Mouse (Mus musculus) testis, adult 2 months (tissue): Measurements from ENCODE around the gene Bod1. TPM values are rescaled to one million over a fixed set of nuclear protein-coding genes. Genes with fewer than 3 reads are reported as not detected.
A peak's percentile ranks its signal among the peaks of the same experiment; 100 is the strongest.

ENCODE experiments used
- H3K27ac ChIP-seq: fragments of 200-500 bp; 2 replicates; pipeline ENCODE4 v1.5.1; 2012; ENCODE audit warnings: low read depth, low read length; ENCODE audit not compliant: control insufficient read depth, insufficient read depth
- H3K27me3 ChIP-seq: fragments of 200-500 bp; 2 replicates; pipeline ENCODE4 v1.6.1; 2012; ENCODE audit warnings: mild to moderate bottlenecking, low read length, moderate library complexity; ENCODE audit not compliant: control insufficient read depth, insufficient read depth
- H3K36me3 ChIP-seq: fragments of 200-500 bp; 2 replicates; pipeline ENCODE4 v1.6.1; 2012; ENCODE audit warnings: mild to moderate bottlenecking, low read length; ENCODE audit not compliant: control insufficient read depth, insufficient read depth
- H3K4me1 ChIP-seq: fragments of 200-500 bp; 2 replicates; pipeline ENCODE4 v1.6.1; 2012; ENCODE audit warnings: low read length; ENCODE audit not compliant: control insufficient read depth, insufficient read depth
- H3K4me3 ChIP-seq: fragments of 200-500 bp; 2 replicates; pipeline ENCODE4 v1.5.1; 2012; ENCODE audit warnings: low read depth, mild to moderate bottlenecking, low read length, moderate library complexity, mixed read lengths; ENCODE audit not compliant: control insufficient read depth
- CTCF ChIP-seq: fragments of 200-500 bp; IDR thresholded peaks from 2 replicates; pipeline ENCODE4 v1.5.1; 2012; ENCODE audit warnings: low read depth, mild to moderate bottlenecking, inconsistent platforms, low read length, moderate library complexity; ENCODE audit not compliant: control insufficient read depth, insufficient read depth, insufficient replicate concordance
- POLR2A ChIP-seq: fragments of 200-500 bp; IDR thresholded peaks from 2 replicates; pipeline ENCODE4 v1.6.1; 2012; ENCODE audit warnings: low read depth, mild to moderate bottlenecking, inconsistent platforms, low read length, moderate library complexity; ENCODE audit not compliant: control insufficient read depth
- polyA plus RNA-seq: library from polyadenylated mRNA; depleted of rRNA; stranded (reverse); fragments of >200 nt; gene quantifications from 2 replicates; pipeline ENCODE4 v1.2.3, GENCODE M21; 2012

Gene Bod1
- polyA plus RNA-seq, 1 experiment: 89.7 TPM

DNA sequence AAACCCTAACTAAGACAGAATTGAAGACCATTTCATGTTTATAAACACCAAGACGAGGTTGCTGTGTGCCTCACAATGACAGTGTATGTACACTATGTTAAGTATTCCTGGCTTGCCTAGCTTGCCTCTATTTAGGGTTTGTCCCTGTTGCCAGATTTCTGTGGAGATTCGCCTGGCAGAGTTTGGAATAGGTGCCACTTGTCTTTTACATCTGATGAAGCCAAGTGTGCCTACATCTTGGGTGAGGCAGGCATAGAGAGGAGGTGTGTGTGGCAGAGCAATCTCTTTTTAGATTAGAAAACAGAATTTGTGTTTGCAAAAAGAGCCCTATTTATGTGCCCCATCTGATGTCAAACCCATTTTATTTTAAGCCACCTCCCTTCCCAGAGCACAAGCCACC, 12.4 kb upstream of the Bod1 start:
- Histone ChIP-seq H3K27ac (no peak overlapping the region), H3K27me3 (no peaks in the 10 kb centered on the region), H3K4me3 (no peak overlapping the region), H3K4me1 (peaks cover 9% of the 10 kb centered on the region), H3K36me3 (no peaks in the 10 kb centered on the region)
- TF ChIP-seq POLR2A (no peak), CTCF (no peak)

DNA sequence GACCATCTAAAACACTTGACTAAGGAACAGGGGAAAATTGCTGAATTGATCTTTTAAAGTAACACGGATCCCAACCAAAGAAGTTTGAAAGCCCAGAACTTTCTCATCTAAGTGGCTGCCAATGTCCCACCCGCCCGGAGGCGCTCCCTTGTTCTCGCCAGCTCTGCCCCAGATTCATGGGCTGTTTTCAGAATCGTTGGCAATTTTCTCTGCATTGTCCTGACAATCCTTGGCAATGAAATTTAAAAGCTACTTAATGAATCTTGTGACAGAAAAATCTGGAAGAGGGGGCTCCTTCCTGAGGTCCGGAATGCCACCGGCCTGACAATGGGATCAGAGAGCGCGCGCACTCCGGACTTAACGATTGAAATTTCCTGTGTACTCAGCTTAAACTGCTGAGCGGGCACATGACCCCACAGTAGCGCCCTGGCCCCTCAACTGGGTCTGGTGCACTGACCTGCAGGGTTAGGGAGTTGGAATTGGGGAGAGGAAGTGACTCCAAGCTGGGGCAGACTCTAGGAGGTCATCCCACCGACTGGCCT, 8.2 kb upstream of the Bod1 start:
- no peak for TF ChIP-seq POLR2A
- TF ChIP-seq CTCF: no peak
- Histone ChIP-seq H3K27me3 (no peaks in the 10 kb centered on the region), H3K4me1 (peaks cover 9% of the 10 kb centered on the region), H3K4me3 (peak overlapping the region; percentile 55), H3K36me3 (no peaks in the 10 kb centered on the region), H3K27ac (no peak overlapping the region)

DNA sequence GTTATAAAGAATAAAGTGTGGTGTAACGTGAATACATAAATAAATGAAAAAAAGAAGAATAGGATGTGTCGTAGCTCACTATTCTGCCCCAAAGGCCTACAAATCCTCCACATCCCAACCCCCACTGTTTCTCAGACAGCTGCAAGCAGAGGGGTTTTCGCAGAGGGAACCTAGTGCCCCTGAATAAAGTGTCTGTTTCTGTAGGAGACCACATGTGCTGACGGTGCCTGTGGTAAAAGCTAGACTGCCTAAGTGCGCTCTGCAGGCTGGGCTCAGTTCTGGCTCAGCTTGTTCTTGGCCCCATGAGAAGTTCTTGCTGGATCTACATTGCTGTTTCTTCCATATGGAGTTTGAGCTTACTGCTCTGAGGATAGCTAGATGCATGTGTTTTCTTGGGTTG, 5.6 kb upstream of the Bod1 start:
- H3K36me3 ChIP-seq: no peaks in the 10 kb centered on the region
- TF ChIP-seq CTCF (no peak), POLR2A (no peak)
- no peak overlapping the region for H3K4me3 ChIP-seq
- no peaks in the 10 kb centered on the region for H3K27me3 ChIP-seq
- H3K4me1 ChIP-seq: peaks cover 9% of the 10 kb centered on the region
- H3K27ac ChIP-seq: no peak overlapping the region

DNA sequence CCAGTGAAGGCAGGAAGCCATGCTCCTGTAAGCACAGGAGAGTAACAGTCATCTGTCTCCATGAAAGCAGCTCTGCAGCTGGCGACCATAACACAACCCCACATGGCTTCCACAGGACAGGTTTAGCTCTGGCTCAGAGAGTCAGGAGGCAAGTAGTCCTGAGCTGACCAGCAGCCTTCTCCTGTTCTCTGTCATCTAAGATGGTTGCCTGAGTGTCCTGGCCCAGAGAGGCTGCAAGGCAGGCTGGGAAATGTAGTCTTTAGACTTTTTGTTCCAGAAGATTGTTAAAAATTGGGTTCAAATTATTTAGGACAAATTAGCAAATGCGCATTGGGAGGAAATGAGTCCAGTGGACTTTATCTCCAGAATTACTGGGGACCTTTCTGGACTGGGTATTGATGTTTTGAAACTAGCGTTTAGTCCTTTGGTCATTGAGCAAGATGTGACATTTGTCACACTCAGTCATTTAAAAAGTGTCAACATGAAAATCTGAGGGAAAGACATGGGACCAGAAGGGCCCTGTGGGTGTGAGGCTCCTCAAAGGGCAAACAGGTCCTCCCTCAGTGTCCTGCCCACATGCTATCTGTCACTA, 5.1 kb upstream of the Bod1 start:
- H3K4me3 ChIP-seq: no peak overlapping the region
- TF ChIP-seq CTCF: no peak
- TF ChIP-seq POLR2A: no peak
- peaks cover 11% of the 10 kb centered on the region for H3K4me1 ChIP-seq
- H3K27me3 ChIP-seq: no peaks in the 10 kb centered on the region
- no peak overlapping the region for H3K27ac ChIP-seq
- no peaks in the 10 kb centered on the region for H3K36me3 ChIP-seq

DNA sequence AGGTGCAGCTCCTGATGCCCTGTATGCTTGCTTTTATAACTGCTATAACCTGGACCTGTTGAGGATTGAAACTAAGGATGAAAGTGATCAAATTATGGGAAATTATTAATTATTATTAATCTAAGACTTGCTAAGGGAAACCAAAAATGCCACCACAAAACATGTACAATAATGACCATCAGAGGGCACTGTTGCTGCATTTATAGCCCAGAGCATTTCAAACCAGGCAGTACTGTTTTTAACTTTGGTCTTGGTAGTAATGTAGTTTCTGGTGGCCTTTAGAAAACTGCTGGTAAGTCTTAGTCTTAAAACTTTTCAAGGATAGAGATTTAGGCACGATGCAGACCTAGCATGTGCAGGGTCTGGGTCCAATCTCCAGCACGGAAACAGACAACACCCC, 3.7 kb upstream of the Bod1 start:
- TF ChIP-seq POLR2A: no peak
- TF ChIP-seq CTCF: peak; percentile 21; the same call in 1 of the 2 replicates
- H3K4me1 ChIP-seq: peaks cover 11% of the 10 kb centered on the region
- no peaks in the 10 kb centered on the region for H3K27me3 ChIP-seq
- no peak overlapping the region for H3K4me3 ChIP-seq
- H3K27ac ChIP-seq: no peak overlapping the region
- H3K36me3 ChIP-seq: no peaks in the 10 kb centered on the region

DNA sequence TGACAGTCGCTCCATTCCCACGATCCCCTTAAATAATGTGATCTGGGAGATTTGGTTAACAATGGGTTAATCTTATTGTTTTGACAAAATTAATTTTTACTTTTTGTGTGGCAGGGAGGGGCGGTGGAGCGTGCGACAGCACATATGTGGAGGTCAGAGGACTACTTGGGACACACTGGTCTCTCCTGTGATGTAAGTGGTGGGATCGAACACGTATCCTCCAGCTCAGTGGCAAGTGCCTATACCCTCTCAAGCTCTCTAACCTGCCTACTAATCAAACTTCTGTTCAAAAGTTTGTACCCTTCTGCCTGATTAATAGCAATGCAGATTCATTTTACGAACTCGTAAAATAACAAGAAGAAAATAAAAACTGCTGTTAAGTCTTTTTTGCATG, 482 bp upstream of the Bod1 start:
- peak overlapping the region; percentile 25; the same call in 1 of the 2 replicates for H3K27ac ChIP-seq

DNA sequence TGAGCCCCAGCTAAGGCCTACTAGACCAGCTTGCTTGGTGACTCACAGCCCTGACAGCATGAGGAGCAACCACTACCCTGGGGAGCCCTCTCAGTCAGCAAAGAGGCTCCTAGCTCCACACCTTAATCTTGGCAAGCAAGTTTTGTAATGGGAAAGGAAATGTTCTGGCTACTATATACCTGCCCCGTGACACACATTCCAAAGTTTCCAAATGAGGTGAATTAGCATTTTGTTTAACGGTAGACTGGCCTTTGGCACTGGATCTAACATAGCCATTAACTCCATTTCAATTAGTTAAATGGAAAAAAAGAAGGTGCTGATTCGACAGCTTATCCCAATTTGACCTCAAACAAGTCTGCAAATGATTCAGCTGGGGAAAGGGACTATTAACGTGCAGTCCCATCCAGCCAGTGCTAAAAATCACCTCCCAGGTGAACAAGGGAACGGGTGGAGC, 1.2 kb downstream of the Bod1 start:
- no peak for TF ChIP-seq CTCF
- H3K27ac ChIP-seq: no peak overlapping the region
- peaks cover 2% of the 10 kb centered on the region; the same call in 1 of the 2 replicates for H3K4me1 ChIP-seq
- peak overlapping the region; percentile 11 for H3K4me3 ChIP-seq
- H3K36me3 ChIP-seq: peaks cover 1% of the 10 kb centered on the region; the same call in 1 of the 2 replicates
- H3K27me3 ChIP-seq: no peaks in the 10 kb centered on the region

More for the DNA sequence above, 482 bp upstream of the Bod1 start:
- peaks cover 2% of the 10 kb centered on the region; the same call in 1 of the 2 replicates for H3K4me1 ChIP-seq
- H3K27me3 ChIP-seq: no peaks in the 10 kb centered on the region
- H3K4me3 ChIP-seq: peak overlapping the region; percentile 94
- TF ChIP-seq CTCF (no peak), POLR2A (no peak)
- peaks cover 1% of the 10 kb centered on the region; the same call in 1 of the 2 replicates for H3K36me3 ChIP-seq
